Mouse (Mus musculus) heart, adult 8-10 months (tissue): ENCODE results near the gene Jak3. TPM values are rescaled to one million over a fixed set of nuclear protein-coding genes. Genes with fewer than 3 reads are reported as not detected.

Source experiments
- DNase-seq: peaks from one replicate; pipeline ENCODE4 v3.0.0; 2022; ENCODE audit warnings: low spot score
- total RNA-seq, 4 experiments: library from RNA; stranded (reverse); gene quantifications; 2 replicates each; pipeline ENCODE4 v1.2.4; 2022

Gene Jak3
- total RNA-seq, 4 experiments from 2014 or later = 6.4 to 10.3 (median 7.6) TPM

DNA sequence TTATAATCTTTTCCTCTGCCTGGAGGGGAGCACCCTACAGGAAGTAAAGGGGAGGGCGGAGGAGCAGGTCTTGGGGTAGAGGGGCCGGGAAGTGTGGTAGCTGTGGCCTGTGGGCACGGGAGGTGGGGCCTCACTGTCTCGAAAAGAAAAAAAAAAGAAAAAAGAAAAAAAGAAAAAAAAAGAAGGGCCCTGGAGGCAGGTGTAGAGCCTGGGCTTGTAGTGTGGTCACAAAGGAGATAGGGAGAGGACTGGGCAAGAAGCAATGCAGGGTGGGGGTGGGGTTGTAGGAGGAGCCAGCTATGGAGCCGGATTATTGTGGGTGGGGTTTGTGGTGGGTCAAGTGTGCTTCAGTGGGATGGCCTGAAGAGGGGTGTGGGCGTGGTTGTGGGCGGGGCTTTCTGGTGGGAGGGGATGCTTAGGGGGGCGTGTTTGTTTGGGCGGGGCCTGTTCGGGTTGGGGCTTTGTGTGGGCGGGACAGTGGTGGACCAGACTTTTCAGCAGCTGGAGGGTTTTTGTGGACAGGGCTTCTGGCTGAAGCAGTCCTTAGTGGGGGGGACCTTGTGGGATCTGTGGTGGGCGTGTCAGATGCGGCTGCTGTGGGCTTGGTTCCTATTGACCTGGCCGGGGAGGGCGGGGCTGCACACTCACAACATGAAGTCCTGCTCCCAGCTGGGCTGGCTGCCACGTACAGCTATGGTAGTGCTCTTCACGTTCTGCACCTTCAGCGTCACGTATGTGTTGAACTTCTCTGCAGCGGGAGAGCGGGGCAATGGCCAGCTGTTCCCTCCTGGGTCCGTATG lies 10.6 kb upstream of the Jak3 start:
- no peak for DNase-seq

DNA sequence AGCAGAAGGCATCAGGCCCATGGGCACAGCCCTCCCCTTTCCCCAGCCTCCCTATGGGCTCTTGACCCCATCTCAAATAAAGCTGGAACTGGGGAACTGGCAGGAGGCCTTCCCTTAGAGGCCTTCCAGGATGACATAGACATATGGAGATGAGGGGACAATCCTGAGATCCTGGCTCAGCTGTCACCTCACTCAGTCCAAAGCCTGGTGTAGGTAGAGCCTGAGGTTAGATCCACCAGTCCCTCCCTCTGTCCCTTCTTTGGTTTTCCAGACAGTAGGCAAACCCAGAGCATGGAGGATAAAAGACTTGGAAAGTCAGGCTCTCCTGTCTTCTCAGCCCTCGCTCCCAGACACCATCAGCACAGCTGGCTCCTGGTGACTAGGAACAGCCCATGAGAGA lies 9.2 kb upstream of the Jak3 start:
- DNase-seq = no peak

DNA sequence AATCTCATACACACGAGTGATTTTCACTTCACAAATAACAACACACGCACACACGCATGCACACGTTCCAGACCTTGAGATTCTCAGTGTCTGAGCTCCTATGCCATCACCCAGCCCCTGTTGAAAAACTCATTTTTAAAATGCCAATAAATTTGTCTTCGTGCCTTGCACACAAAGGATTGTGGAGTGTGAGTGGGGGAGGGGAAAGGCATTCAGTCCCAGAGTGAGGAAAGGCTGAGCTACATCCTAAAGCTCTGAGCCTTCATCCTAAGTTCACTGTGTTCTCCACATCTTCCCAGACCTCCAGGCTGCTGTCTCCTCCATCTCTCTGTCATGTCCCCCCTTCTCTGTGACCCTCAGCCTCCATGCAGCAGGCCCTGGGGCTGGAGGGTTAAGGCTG lies 8.8 kb upstream of the Jak3 start:
- no peak for DNase-seq

DNA sequence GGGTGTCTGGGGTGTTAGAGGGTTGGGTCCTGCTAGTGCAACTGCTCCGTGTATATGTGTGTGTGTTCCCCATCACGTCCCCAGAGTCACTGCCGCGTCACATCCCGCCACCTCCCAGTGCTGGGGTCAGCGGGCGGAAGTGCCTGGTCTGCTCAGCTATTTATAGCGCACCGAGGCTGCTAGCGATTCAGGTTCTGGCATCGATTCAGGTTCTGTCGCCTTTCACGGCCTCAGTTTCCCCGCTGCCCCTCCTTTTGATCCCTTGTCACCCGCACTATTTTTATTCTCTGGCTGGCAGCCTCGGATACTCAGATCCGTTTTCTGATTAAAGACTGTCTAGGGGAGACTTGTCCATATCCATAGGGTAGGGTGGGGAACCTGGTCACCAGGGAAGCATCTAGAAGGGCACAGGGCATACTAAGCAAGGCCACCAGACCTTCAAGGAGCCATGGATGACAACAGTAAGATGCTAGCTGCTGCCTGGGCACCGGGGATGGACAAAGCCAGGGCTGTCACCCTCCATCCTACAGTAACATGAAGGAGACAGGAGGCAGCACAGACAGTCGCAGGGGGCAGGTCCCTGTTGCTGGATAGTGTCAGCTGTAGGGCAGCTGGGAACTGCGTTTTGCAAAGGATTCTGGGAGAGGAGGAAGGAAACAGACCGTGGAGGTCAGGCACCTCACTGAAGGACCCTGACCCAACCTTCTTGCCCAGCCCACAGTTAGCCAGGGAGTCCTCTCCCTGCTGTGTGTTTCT lies 7.7 kb upstream of the Jak3 start:
- DNase-seq = no peak

DNA sequence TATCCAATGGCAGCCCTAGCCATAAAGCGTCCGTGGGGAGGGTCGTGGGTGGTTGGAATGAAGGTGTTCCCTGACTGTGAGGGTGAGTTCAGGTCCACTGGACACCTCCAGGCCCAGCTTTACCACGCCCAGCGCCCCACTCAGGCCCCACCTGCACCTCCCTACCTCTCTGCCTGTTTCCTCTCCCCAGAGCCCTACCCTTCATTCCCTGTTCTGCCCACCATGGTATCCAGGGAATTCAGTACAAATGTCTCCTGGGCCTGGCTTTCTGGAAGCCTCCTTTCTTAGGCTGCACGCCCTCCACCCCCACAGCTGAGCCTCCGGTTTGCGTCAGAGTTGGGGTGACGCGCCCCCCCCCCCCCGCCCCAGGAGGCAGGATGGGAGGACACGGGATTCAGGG lies 5.9 kb upstream of the Jak3 start:
- no peak for DNase-seq

DNA sequence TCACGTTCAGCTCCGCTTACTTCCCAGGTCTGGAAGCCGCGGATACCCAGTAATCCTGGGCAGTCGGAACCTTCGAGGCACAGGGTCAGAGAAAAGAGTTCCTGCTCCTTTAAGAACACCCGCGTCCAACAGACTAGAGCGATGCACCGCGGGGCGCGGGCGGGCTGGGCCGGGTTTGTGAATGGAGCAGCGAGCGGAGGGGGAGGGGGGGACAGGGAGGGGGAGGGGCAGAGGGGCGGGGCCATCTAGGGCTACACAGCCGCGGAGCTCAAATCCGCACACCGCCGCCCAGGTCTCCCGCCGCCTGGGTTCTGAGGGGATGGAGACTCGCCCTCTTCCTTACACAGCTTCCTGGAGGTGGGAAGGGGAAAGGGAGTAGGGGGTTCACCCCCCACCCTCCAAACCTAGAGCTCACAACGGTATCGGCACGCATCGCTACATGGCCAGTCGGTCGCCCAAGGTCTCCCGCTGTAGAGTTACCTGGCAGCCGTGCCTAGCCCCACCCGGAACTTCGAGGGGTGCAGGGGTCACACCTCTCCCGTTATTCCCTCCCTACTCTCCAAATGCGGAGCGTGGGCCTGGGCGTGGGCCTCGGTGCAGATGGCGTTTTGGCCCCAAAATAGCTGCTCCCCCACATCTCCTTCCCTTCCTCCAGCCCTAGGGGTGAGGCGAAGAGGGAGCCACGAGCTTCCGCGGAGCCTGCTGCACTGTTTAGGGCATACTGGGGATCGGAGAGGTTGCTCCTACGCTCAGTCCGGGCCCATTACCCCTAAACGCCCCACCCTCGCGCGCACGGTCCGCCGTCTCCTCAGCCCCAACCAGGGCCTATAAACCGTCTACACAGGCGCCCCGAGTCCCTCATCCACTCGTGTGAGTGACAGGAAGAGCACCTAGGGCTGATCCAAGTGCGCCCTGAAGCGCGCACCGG lies 5.2 kb upstream of the Jak3 start:
- no peak for DNase-seq

DNA sequence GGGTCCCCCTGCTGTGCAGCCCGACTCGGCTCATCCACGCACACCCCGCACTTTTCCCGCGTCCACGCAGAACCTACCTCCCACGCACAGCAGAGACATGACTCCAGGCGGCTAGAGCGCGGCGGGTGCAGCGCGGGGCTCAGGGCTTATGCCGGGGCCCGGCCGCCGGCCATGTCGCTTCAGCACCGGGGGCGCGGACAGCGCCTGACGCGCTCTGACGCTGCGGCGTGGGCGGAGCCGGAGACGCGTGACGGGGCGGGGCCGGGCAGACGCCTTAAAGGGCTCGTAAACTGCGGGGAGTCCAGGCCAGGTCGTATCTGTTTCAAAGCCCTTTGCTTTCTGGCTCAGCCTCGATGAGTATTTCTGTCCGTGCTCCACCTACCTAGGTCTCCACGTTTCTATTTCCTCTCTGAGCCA lies 4.5 kb upstream of the Jak3 start, which contains the start of gene Unc13a:
TSS of gene Unc13a (minus strand) at position 209 of the 417 bp plus-strand sequence.
- DNase-seq = peak; percentile 80

DNA sequence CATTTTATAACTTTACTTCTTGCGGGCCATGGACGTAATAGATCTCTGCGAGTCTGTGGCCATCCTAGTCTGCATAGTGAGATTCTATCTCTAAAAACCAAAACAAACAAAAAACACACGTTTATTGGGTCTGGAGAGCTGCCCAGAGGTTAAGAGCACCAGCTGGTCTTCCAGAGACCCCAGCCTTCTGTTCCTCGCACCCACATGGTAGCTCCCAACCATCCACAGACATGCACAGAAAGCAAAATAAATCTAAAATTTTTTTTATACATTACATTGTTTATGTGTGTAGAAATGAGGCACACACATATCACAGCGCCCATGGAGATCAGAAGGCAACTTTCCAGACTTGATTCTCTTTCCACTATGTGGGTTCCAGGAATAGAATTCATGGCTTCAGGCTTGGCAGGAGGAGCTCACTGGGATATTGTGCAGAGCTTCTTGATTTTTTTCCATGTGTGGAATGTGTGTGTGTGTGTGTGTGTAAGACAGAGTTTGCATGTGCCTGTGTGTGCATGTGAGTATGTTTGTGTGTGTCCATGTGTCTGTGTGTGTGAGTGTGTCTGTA lies 3.8 kb upstream of the Jak3 start:
- no peak for DNase-seq

DNA sequence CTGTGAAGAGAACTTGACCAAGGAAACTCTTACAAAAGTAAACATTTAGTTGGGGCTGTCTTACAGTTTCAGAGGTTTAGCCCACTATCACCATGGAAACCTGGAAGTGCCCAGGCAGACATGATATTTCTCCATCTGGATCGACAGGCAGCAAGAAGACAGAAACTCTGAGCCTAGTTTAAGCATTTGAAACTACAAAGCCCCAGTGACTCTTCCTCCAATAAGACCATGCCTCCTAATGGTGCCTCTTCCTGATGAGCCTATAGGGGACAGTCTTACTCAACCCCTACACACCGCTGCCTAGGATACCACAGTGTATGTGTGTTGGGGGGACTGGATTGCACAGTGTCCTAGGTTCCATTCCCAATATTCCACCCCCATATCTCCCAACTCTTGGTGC lies 2.0 kb upstream of the Jak3 start:
- no peak for DNase-seq

DNA sequence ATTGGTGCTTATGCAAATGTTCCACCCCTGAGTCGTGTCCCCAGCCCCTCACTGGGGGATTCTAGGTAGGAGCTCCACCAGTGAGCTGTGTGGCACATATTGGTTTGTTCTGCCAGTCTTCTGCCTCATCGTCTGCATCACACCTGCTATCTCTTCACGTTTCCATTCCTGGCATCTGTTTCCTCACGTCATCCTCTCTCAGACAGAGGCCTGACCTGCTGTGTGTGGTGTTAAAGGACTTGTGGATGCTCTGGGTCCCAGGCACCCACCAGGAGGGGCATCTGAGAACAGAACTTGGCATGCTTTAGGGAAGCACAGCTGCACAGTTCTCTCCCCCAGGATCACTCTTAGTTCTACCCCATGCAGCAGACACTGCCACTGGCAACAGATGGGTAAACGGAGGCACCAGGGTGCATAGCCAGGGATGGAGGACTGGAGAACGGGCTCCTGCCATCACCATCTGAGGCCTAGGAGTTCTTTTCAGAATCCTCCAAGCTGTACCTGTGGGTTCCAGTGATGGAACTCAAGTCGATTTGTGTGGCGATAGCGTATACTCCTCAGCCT lies 558 bp upstream of the Jak3 start:
- DNase-seq = no peak

DNA sequence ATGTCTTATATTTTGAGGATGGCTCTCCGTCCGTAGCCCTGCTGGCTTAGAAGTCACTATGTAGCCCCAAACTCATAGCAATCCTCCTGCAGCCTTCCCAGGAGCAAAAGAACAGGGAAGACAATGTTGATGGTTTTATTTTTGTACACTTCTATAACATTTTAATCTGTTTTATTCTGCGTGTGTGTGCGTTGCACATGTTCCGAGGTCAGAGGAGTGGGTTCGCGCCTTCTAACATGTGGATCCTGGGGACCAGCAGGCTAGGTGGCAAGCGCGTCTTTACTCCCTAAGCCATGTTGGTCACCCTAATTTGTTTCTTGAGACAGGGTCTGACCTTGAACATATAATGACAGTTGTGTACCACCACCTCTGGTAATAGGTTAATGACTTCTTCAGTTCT lies 707 bp downstream of the Jak3 start:
- no peak for DNase-seq

DNA sequence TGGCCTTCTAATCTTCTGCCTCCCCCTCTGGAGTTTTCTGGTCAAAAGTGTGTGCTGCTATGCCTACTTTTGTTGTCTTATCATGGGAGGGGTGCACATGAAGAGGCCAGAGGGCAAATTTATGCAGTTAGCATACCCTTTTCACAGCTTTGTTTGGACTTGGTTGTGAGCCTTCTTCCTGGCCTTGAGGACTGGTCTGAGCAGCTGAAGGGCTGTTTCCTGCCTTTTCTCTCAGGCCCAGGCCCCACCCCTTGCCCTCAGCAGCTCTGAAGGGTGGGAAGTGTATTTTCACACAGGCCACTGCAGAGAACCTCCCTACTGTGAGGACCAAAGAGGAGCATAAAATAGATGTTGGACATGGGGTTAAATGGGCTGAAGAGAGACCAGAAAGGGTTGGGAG lies 1.5 kb downstream of the Jak3 start:
- DNase-seq = peak; percentile 58

DNA sequence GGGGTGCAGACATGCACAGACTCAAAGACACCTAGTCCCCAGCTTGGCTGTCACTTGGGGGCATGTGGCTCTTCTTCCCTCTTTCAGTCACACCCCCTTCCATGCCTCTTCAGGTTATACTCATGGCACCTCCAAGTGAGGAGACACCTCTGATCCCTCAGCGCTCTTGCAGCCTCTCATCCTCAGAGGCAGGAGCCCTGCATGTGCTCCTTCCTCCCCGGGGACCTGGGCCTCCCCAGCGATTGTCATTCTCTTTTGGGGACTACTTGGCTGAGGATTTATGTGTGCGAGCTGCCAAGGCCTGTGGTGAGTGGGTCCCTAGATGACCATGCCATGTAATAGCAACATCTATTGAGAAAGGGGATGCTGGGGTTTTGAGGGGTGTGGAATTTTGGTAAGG lies 2.1 kb downstream of the Jak3 start:
- no peak for DNase-seq

DNA sequence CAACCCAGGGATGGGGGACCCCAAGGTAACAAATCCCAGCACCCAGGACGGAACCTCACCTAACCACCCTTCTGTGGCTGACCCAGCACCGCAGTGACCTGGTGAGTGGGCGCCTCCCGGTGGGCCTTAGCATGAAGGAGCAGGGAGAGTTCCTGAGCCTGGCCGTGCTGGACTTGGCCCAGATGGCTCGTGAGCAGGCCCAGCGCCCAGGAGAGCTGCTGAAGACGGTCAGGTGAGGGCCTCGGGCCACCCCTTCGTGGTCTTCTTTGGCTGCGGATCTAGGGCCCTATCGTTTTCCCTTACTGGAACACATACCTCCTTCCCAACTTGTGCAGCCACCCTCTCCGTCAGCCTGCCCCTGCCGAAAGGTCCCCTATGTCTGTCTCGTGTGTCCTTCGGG lies 3.0 kb downstream of the Jak3 start:
- no peak for DNase-seq

DNA sequence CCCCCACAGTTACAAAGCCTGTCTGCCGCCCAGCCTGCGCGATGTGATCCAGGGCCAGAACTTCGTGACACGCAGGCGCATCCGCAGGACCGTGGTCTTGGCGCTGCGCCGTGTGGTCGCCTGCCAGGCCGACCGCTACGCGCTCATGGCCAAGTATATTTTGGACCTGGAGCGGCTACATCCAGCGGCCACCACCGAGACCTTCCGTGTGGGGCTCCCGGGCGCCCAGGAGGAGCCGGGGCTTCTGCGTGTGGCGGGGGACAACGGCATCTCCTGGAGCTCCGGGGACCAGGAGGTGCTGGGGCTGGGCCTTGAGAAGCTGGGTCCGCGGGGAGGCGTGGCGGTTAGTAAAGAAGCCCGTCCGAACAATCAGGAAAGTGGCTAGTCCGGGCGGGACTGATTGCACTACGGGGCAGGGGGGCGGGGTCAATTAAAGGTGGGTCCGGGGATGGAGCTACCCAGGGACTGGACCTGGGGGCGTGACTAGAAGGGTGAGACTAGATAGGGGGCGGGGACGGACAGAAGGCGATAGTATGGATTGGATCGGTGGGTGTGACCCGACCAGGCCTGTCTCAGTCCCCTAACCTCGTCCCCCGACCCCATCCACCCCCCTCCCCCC lies 3.6 kb downstream of the Jak3 start:
- DNase-seq = no peak

DNA sequence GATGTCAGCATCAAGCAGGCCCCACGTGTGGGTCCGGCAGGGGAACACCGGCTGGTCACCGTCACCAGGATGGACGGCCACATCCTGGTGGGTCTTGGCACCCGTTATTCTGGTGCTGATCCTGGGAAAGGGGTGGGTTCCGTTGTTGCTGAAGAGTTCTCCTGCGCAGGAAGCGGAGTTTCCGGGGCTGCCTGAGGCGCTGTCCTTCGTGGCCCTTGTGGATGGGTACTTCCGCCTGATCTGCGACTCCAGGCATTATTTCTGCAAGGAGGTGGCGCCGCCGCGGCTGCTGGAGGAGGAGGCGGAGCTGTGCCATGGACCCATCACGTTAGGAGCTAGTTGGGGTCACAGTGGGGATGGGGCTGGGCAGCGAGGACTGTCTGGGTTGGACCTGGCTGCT lies 4.4 kb downstream of the Jak3 start:
- DNase-seq = no peak

DNA sequence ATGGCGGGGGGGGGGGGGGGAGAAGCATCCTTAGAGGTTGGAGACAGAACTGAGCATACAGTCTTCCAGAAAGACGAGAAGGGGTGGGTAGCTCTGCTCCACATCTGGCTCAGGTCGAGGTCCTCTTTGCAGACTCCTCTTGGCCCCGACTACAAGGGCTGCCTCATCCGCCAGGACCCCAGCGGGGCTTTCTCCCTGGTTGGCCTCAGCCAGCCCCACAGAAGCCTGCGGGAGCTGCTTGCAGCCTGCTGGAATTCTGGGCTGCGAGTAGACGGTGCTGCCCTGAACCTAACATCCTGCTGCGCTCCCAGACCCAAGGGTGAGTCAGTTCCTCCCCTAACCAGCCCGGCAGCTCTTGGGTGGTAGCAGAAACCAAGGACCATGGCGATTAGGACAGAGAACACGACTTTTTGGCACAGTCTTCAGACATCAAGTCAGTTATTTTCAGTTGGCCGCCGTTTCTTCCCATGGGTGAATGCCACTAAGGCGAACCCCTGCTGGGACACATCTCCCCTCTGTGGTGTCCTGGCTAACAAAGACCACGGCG lies 5.3 kb downstream of the Jak3 start:
- no peak for DNase-seq

DNA sequence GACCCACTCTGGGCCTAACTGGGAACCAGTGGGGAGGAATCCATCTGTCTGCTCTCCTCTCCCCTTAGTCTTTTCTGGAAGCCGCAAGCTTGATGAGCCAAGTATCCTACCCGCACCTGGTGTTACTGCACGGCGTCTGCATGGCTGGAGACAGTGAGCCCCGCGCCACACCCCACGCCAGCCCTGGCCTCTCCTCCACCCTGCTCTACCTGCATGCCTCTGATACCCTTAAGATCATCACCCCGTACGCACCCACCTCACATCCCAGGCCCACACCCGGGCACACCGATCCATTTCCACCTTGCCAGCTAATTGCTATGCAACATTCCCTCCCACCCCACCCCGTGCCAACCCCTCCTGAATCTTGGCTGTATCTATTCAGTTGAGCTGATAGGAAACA lies 6.7 kb downstream of the Jak3 start:
- no peak for DNase-seq

DNA sequence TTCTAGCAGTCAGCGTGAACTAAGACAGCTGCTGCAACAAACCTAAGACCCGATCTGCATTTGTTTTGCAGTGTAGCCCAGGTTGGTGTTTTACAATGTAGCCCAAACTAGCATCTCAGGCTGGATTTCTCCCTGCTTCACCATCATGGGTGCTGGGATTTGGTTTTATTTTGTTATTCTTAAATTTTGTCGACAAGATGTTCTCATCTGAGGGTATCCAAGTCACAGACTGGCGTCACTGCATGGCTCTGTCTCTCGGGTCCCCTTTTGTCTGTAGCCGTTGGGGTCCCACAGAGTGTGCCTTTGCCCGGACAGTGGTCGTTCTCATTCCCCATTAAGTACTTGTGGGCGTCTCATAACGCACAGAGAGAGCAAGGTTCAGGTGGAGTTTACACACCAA lies 8.6 kb downstream of the Jak3 start:
- DNase-seq = no peak

DNA sequence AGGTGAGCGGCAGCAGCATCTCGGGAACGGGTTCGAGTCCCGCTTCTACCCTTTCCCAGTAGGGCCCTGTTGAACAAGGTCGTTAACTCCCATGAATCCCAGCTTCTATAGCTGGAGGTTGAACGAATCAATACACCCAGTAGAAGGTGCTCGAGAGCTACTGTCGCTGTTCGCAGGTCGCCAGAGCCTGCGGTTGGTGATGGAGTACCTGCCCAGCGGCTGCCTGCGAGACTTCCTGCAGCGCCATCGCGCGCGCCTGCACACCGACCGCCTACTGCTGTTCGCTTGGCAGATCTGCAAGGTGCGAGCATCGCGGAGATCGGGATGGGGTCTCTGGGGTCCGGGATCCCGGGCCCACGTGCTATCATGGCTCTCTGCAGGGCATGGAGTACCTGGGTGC lies 9.5 kb downstream of the Jak3 start:
- DNase-seq = no peak
